In the genomic region with DNA sequence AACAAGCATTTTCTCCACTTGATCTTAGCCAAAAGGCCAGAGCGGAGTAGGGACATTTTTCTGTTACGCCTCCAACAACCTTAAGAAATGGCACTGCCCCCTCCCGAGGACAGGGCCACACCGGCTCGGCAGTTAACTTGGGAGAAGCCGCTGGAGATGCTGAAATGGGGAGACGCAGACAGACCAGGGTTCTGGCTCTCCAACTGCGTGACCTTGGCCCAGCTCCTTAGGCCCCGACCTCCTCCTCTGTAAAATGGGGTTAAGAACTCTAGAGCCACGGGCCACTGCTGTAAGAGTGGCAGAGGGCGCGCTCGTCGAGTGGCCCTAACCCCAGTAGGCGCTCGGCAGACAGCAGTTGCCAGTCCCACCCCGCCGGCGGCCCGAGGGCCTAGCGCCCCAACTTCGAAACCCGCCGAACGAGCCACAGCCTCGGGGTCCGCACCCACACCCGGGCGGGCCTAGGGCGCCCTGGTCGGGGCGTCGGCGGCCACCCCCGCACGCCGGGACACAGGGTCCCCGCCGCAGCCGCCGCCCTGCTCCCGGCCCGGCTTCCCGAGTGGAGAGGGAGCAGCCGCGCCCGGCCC, we compare ENCODE assay signal across 8 mouse cellular contexts. TPM values are rescaled to one million over a fixed set of nuclear protein-coding genes. Genes with fewer than 3 reads are reported as not detected.
DNase-seq lines count a peak whose midpoint lies in the region; ATAC-seq and TF ChIP-seq lines count a peak whose summit lies in the region.

No protein-coding gene starts in this region.

- no peak for TF ChIP-seq POLR2A in limb, embryonic 14.5 days (IDR thresholded peaks at IDR 0.05; ENCODE audit: borderline replicate concordance, extremely low read depth, insufficient read depth, insufficient read length)

- no peaks in the 10 kb centered on the region for H3K27me3 ChIP-seq in heart, embryonic 14.5 days (ENCODE audit: control insufficient read depth, insufficient read depth, low read length)
- no peaks in the 10 kb centered on the region for H3K27me3 ChIP-seq in forebrain, embryonic 14.5 days (replicated peaks; ENCODE audit: control insufficient read depth, insufficient read depth, low read length)
- no peaks in the 10 kb centered on the region for H3K27me3 ChIP-seq in limb, embryonic 14.5 days (ENCODE audit: control insufficient read depth, insufficient read depth, low read length)
- H3K27me3 ChIP-seq in neural tube, embryonic 11.5 days (ENCODE audit: control insufficient read depth, insufficient read depth, low read length), result no peaks in the 10 kb centered on the region

- H3K9ac ChIP-seq in heart, embryonic 14.5 days (ENCODE audit: low read length), result peak overlapping the region; percentile 93
- H3K9ac ChIP-seq in forebrain, embryonic 14.5 days (ENCODE audit: low read length), result peak overlapping the region; percentile 75
- H3K9ac ChIP-seq in limb, embryonic 14.5 days (ENCODE audit: low read depth, low read length, severe bottlenecking), result peak overlapping the region; percentile 86
- peak overlapping the region; percentile 78 for H3K9ac ChIP-seq in neural tube, embryonic 11.5 days (ENCODE audit: low read length)

- peak; percentile 44 for ATAC-seq in heart, embryonic 14.5 days (ENCODE audit: insufficient number of reproducible peaks, insufficient read depth, low FRiP score, low read depth)
- peak; percentile 66 for ATAC-seq in forebrain, embryonic 14.5 days
- ATAC-seq in limb, embryonic 14.5 days (ENCODE audit: low FRiP score, low read depth), result no peak
- peak; percentile 56 for ATAC-seq in neural tube, embryonic 11.5 days (ENCODE audit: insufficient read depth, low FRiP score, low TSS enrichment)

- no peak for DNase-seq in heart, postnatal 14 days
- DNase-seq in A20 (ENCODE audit: low read depth, low spot score) (peak; percentile 82), adipocyte (ENCODE audit: low spot score) (peak; percentile 38)
- peak; percentile 35 for DNase-seq in forebrain, embryonic 14.5 days (ENCODE audit: low spot score)
- peak; percentile 12 for DNase-seq in limb, embryonic 14.5 days (ENCODE audit: low spot score)
- DNase-seq in neural tube, embryonic 11.5 days (ENCODE audit: low spot score), result no peak
- DNase-seq in gastrocnemius, postnatal 25 days, result no peak

- under 1% methylated on average over 35 of the region's 47 CpGs for WGBS in heart, embryonic 14.5 days
- WGBS in forebrain, embryonic 14.5 days, result under 1% methylated on average over 43 of the region's 47 CpGs
- under 1% methylated on average over 27 of the region's 47 CpGs for WGBS in limb, embryonic 14.5 days
- under 1% methylated on average over 35 of the region's 47 CpGs for WGBS in neural tube, embryonic 11.5 days

- peak overlapping the region; percentile 83 to 97 for H3K4me3 ChIP-seq in heart, embryonic 14.5 days (ENCODE audit: control insufficient read depth in 1 of 2, insufficient read depth in 1 of 2, low read depth in 1 of 2, low read length in 2 of 2)
- peak overlapping the region; percentile 69 for H3K4me3 ChIP-seq in forebrain, embryonic 14.5 days (ENCODE audit: low read depth, low read length)
- peak overlapping the region; percentile 78 for H3K4me3 ChIP-seq in limb, embryonic 14.5 days (replicated peaks; ENCODE audit: low read length)
- H3K4me3 ChIP-seq in neural tube, embryonic 11.5 days (ENCODE audit: low read depth, low read length), result peak overlapping the region; percentile 86

- H3K9me3 ChIP-seq in heart, embryonic 14.5 days (ENCODE audit: control insufficient read depth, low read length), result no peaks in the 10 kb centered on the region
- no peaks in the 10 kb centered on the region for H3K9me3 ChIP-seq in forebrain, embryonic 14.5 days (replicated peaks; ENCODE audit: control insufficient read depth, low read length)
- H3K9me3 ChIP-seq in limb, embryonic 14.5 days (ENCODE audit: control insufficient read depth, low read length), result no peaks in the 10 kb centered on the region
- no peaks in the 10 kb centered on the region for H3K9me3 ChIP-seq in neural tube, embryonic 11.5 days (ENCODE audit: control insufficient read depth, low read length)

- intact Hi-C loops in heart, postnatal 14 days (cut with DNase I), result loop anchor here (5.0 to 10.0 kb wide), 3 partner anchors 73 to 323 kb away; partner anchors contain the start of genes Abhd2 and Fanci

- peaks cover 34% of the 10 kb centered on the region for H3K36me3 ChIP-seq in heart, embryonic 14.5 days (ENCODE audit: control insufficient read depth, insufficient read depth, low read length)
- peaks cover 26% of the 10 kb centered on the region for H3K36me3 ChIP-seq in forebrain, embryonic 14.5 days (ENCODE audit: control insufficient read depth, insufficient read depth, low read length)
- peaks cover 29% of the 10 kb centered on the region for H3K36me3 ChIP-seq in limb, embryonic 14.5 days (ENCODE audit: control insufficient read depth, insufficient read depth, low read length)
- peaks cover 7% of the 10 kb centered on the region for H3K36me3 ChIP-seq in neural tube, embryonic 11.5 days (ENCODE audit: control insufficient read depth, insufficient read depth, low read length)

- H3K4me2 ChIP-seq in heart, embryonic 14.5 days (ENCODE audit: low read length), result peak overlapping the region; percentile 84
- peak overlapping the region; percentile 93 for H3K4me2 ChIP-seq in forebrain, embryonic 14.5 days (ENCODE audit: low read length)
- H3K4me2 ChIP-seq in limb, embryonic 14.5 days (replicated peaks; ENCODE audit: low read depth, low read length, severe bottlenecking), result peak overlapping the region; percentile 93
- H3K4me2 ChIP-seq in neural tube, embryonic 11.5 days (ENCODE audit: low read depth), result peak overlapping the region; percentile 78

- H3K4me1 ChIP-seq in heart, embryonic 14.5 days (ENCODE audit: control insufficient read depth in 2 of 2, insufficient read depth in 2 of 2, low read length in 2 of 2), result peaks cover 17 to 25% of the 10 kb centered on the region in 2 experiments
- H3K4me1 ChIP-seq in forebrain, embryonic 14.5 days (ENCODE audit: control insufficient read depth, insufficient read depth, low read length), result peaks cover 8% of the 10 kb centered on the region
- peaks cover 11% of the 10 kb centered on the region for H3K4me1 ChIP-seq in limb, embryonic 14.5 days (ENCODE audit: control insufficient read depth, insufficient read depth, low read length)
- peaks cover 7% of the 10 kb centered on the region for H3K4me1 ChIP-seq in neural tube, embryonic 11.5 days (ENCODE audit: control insufficient read depth, insufficient read depth, low read length)

- H3K27ac ChIP-seq in heart, embryonic 14.5 days (replicated peaks in 1 of 2; ENCODE audit: control insufficient read depth in 1 of 2, insufficient read depth in 1 of 2, low read depth in 2 of 2, low read length in 2 of 2), result peak overlapping the region; percentile 71 to 81
- peak overlapping the region; percentile 71 for H3K27ac ChIP-seq in forebrain, embryonic 14.5 days (ENCODE audit: low read depth, low read length)
- peak overlapping the region; percentile 79 for H3K27ac ChIP-seq in limb, embryonic 14.5 days (replicated peaks; ENCODE audit: low read depth, low read length)
- H3K27ac ChIP-seq in neural tube, embryonic 11.5 days (ENCODE audit: low read depth, low read length), result peak overlapping the region; percentile 57

RNA-seq across cellular contexts. Expression of gene Polg, which starts 0.6 kb away (rescaled TPM):
- polyA plus RNA-seq in heart, embryonic 14.5 days (2014; fragmentation: Nextera tagmentation; extraction: Ambion mirVana), result 26.3 and 31.0 TPM in 2 replicates
- total RNA-seq in heart, postnatal 14 days (2021), result 10 to 100 TPM; 51.4 to 54.7 TPM
- polyA plus RNA-seq in forebrain, embryonic 14.5 days (2014; fragmentation: Nextera tagmentation; extraction: Ambion mirVana), result 20.2 and 23.4 TPM in 2 replicates
- polyA plus RNA-seq in limb, embryonic 14.5 days (2012; rRNA removed), result 59.8 and 71.9 TPM in 2 replicates
- polyA plus RNA-seq in limb, embryonic 14.5 days (2014; fragmentation: Nextera tagmentation; extraction: Ambion mirVana), result 37.6 and 42.8 TPM in 2 replicates
- 36.9 and 45.1 TPM in 2 replicates for polyA plus RNA-seq in neural tube, embryonic 11.5 days (2014; fragmentation: Nextera tagmentation; extraction: Ambion mirVana)
- total RNA-seq in gastrocnemius, postnatal 25 days (2021), result 10 to 100 TPM; 33.8 to 34.3 TPM

Comparison
In these comparisons a context has a peak if more than half of its experiments do, and no peak if none do; other contexts are left out.
1. DNase-seq: peak in A20 (single experiment), adipocyte (single experiment), forebrain, embryonic 14.5 days (single experiment) and limb, embryonic 14.5 days (single experiment); none in heart, postnatal 14 days (0 of 2), neural tube, embryonic 11.5 days (single experiment) and gastrocnemius, postnatal 25 days (single experiment).
2. Peak in every context shown above with its lines, with median percentiles within 50 percentile points of each other: H3K27ac ChIP-seq, H3K4me2 ChIP-seq, H3K4me3 ChIP-seq and H3K9ac ChIP-seq.